In genomic region chr12:17358981-17359380, GRCm38 (mm10) we compare ENCODE assay signal across 9 mouse cellular contexts. TPM values are rescaled to one million over a fixed set of nuclear protein-coding genes. Genes with fewer than 3 reads are reported as not detected.
DNase-seq lines count a peak whose midpoint lies in the region; ATAC-seq lines count a peak whose summit lies in the region.
"Had no signal": no experiment of that assay in that cellular context is flagged by ENCODE, and none has a peak within 500 bp of the region (broad histone marks: within the 10 kb centered on the region; RNA-seq: fewer than 3 reads in every experiment).

No protein-coding gene starts in this region.

- peaks cover 15% of the 10 kb centered on the region for H3K36me3 ChIP-seq in embryonic facial prominence, embryonic 11.5 days (replicated peaks; ENCODE audit: control insufficient read depth, insufficient read depth, low read depth, low read length)

- intact Hi-C loops in heart, postnatal 25 days (cut with DNase I) = no loop called here

- H3K4me1 ChIP-seq in embryonic facial prominence, embryonic 11.5 days (ENCODE audit: control insufficient read depth, insufficient read depth, low read length) = no peaks in the 10 kb centered on the region
- H3K4me1 ChIP-seq: megakaryocyte, embryonic 14.5 days had no signal

- ATAC-seq in embryonic facial prominence, embryonic 11.5 days (replicated peaks; ENCODE audit: insufficient number of reproducible peaks, low FRiP score, low TSS enrichment, low read depth) = no peak

- H3K9me3 ChIP-seq in embryonic facial prominence, embryonic 11.5 days (replicated peaks; ENCODE audit: control insufficient read depth, low read length) = no peaks in the 10 kb centered on the region
- H3K9me3 ChIP-seq: megakaryocyte, embryonic 14.5 days had no signal

- no peak overlapping the region for H3K4me2 ChIP-seq in embryonic facial prominence, embryonic 11.5 days (ENCODE audit: low read depth, low read length)

- no peaks in the 10 kb centered on the region for H3K27me3 ChIP-seq in embryonic facial prominence, embryonic 11.5 days (ENCODE audit: control insufficient read depth, insufficient read depth, low read length)
- H3K27me3 ChIP-seq: megakaryocyte, embryonic 14.5 days had no signal

- WGBS in embryonic facial prominence, embryonic 11.5 days = 86% methylated on average over 9 of the region's 9 CpGs

- H3K4me3 ChIP-seq in embryonic facial prominence, embryonic 11.5 days (ENCODE audit: low read depth, low read length) = no peak overlapping the region
- H3K4me3 ChIP-seq: megakaryocyte, embryonic 14.5 days had no signal

- no peak overlapping the region for H3K9ac ChIP-seq in embryonic facial prominence, embryonic 11.5 days (replicated peaks; ENCODE audit: low read length)

- no peak overlapping the region for H3K27ac ChIP-seq in embryonic facial prominence, embryonic 11.5 days (replicated peaks; ENCODE audit: low read depth, low read length)

- DNase-seq in heart, adult 8-10 months (ENCODE audit: low spot score) = peak; percentile 11
- no peak for DNase-seq in heart, postnatal 25 days (ENCODE audit: low spot score)
- DNase-seq in lung, adult 18-20 months = peak; percentile 10 to 31
- no peak for DNase-seq in lung, postnatal 25 days (ENCODE audit: low spot score)
- peak; percentile 11 for DNase-seq in embryonic facial prominence, embryonic 11.5 days (ENCODE audit: low spot score)
- peak; percentile 8 for DNase-seq in retina, embryonic 14.5 days (ENCODE audit: low spot score)
- no peak for DNase-seq in B cell, adult 2 months
- DNase-seq in embryo, embryonic 11 days = no peak

RNA-seq across cellular contexts. Expression of gene Nol10, which starts 10.7 kb away (rescaled TPM):
- total RNA-seq in heart, adult 8-10 months (2022) = 1 to 10 TPM; 7.1 to 8.4 (median 7.6) TPM
- 1 to 10 TPM; 7.1 TPM for total RNA-seq in heart, postnatal 25 days (2021)
- 32.3 and 37.5 TPM in 2 replicates for polyA plus RNA-seq in embryonic facial prominence, embryonic 11.5 days (2014; fragmentation: Nextera tagmentation; extraction: Ambion mirVana)

RNA-seq across cellular contexts. Expression of gene Atp6v1c2, which starts 29.8 kb away (rescaled TPM):
- under 1 TPM in 1 of 4 experiments, not detected in 3; 0.29 TPM for total RNA-seq in heart, adult 8-10 months (2022)
- total RNA-seq in heart, postnatal 25 days (2021) = not detected
- polyA plus RNA-seq in embryonic facial prominence, embryonic 11.5 days (2014; fragmentation: Nextera tagmentation; extraction: Ambion mirVana) = 0.17 and 0.49 TPM in 2 replicates

Comparison
In these comparisons a context has a peak if more than half of its experiments do, and no peak if none do; other contexts are left out.
1. DNase-seq: peak in heart, adult 8-10 months (single experiment), lung, adult 18-20 months (2 of 2), embryonic facial prominence, embryonic 11.5 days (single experiment) and retina, embryonic 14.5 days (single experiment); none in heart, postnatal 25 days (single experiment), lung, postnatal 25 days (single experiment), B cell, adult 2 months (0 of 2) and embryo, embryonic 11 days (single experiment).